Mouse (Mus musculus): ENCODE measurements around the gene Kif21b. TPM values are rescaled to one million over a fixed set of nuclear protein-coding genes. Genes with fewer than 3 reads are reported as not detected.

The Kif21b gene
- polyA plus RNA-seq, 1 experiment, result 40.5 TPM

DNA sequence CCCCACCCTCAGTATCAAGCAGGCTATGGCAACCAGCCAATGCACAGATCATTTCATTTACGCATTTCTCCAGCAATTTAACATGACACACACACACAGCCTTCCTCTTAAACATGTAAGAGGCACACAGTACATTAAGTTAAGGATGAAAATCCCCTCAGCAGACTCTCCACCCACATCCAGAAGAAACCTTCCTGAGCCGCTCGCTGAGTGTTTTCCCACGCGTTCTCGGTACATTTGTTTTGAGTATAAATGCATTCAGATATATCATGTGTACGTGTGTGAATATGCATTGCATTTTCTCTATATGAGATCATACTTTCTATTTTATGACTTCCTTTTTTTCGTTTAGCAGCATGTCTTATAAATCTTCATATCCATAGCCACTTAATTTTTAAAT, 20.2 kb downstream of the Kif21b start:
- WGBS, result 82% methylated on average over 8 of the region's 8 CpGs
- no peak overlapping the region for H3K4me3 ChIP-seq (replicated peaks; ENCODE audit: control insufficient read depth, low read depth, low read length)

DNA sequence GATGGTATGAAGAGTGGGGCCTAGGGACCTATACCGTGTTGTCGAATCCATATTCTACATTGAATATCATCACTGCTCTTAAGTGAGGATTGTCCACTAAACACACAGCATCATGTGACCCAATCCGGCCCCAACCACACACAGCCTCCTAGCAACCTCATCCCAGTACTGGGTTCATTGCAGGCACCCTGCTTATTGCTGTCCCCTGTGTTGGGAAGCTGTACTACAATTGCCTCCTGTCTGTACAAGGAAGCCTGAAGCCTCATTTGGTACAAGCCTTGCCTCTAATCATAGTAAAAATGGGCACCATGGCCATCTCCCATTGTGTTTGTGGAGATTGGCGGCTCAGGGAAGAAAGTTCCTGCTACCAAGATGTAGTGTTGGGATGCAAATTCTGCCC, 25.1 kb downstream of the Kif21b start:
- H3K4me1 ChIP-seq (ENCODE audit: control insufficient read depth, insufficient read depth, low read length), result no peaks in the 10 kb centered on the region
- no peak overlapping the region for H3K27ac ChIP-seq (ENCODE audit: control insufficient read depth, insufficient read depth, low read depth, low read length, poor library complexity)
- 92% methylated on average over 4 of the region's 4 CpGs for WGBS
- TF ChIP-seq POLR2A (IDR thresholded peaks at IDR 0.05; ENCODE audit: borderline replicate concordance, control insufficient read depth, low read depth, low read length) (no peak), CTCF (IDR thresholded peaks at IDR 0.05; ENCODE audit: control insufficient read depth, insufficient read depth, low read length) (no peak)
- no peak overlapping the region for H3K4me3 ChIP-seq (replicated peaks; ENCODE audit: control insufficient read depth, low read depth, low read length)

More for the DNA sequence above, 20.2 kb downstream of the Kif21b start:
- Histone ChIP-seq H3K4me1 (ENCODE audit: control insufficient read depth, insufficient read depth, low read length) (no peaks in the 10 kb centered on the region; the same call in 1 of the 2 replicates), H3K27ac (ENCODE audit: control insufficient read depth, insufficient read depth, low read depth, low read length, poor library complexity) (no peak overlapping the region)
- no peak for TF ChIP-seq POLR2A (IDR thresholded peaks at IDR 0.05; ENCODE audit: borderline replicate concordance, control insufficient read depth, low read depth, low read length)
- no peak for TF ChIP-seq CTCF (IDR thresholded peaks at IDR 0.05; ENCODE audit: control insufficient read depth, insufficient read depth, low read length)

GRCm38 (mm10) chr1:136156951-136157350, 25.8 kb downstream of the Kif21b start:
- 82% methylated on average over 4 of the region's 4 CpGs for WGBS
- H3K27ac ChIP-seq (ENCODE audit: control insufficient read depth, insufficient read depth, low read depth, low read length, poor library complexity), result no peak overlapping the region
- no peaks in the 10 kb centered on the region for H3K4me1 ChIP-seq (ENCODE audit: control insufficient read depth, insufficient read depth, low read length)
- no peak overlapping the region for H3K4me3 ChIP-seq (replicated peaks; ENCODE audit: control insufficient read depth, low read depth, low read length)
- no peak for TF ChIP-seq CTCF (IDR thresholded peaks at IDR 0.05; ENCODE audit: control insufficient read depth, insufficient read depth, low read length)

DNA sequence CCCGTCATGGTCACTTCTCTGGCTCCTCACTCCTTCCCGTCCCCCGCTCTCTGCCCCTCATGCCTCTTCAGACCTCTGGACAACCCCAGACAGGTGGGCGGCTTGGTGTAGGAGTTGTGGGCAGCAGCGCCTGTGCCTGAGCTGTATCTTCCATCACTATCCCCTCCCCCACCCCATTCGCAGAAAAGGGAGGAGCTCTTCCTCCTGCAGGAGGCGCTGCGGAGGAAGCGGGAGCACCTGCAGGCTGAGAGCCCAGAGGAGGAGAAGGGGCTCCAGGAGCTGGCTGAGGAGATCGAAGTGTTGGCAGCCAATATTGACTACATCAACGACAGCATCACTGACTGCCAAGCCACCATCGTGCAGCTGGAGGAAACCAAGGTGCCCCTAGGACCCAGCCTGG, 28.6 kb downstream of the Kif21b start:
- H3K4me1 ChIP-seq (ENCODE audit: control insufficient read depth, insufficient read depth, low read length), result no peaks in the 10 kb centered on the region
- TF ChIP-seq CTCF (IDR thresholded peaks at IDR 0.05; ENCODE audit: control insufficient read depth, insufficient read depth, low read length), result no peak
- no peak for TF ChIP-seq POLR2A (IDR thresholded peaks at IDR 0.05; ENCODE audit: borderline replicate concordance, control insufficient read depth, low read depth, low read length)
- WGBS, result 87% methylated on average over 12 of the region's 12 CpGs
- no peak overlapping the region for H3K4me3 ChIP-seq (replicated peaks; ENCODE audit: control insufficient read depth, low read depth, low read length)
- H3K27ac ChIP-seq (ENCODE audit: control insufficient read depth, insufficient read depth, low read depth, low read length, poor library complexity), result no peak overlapping the region

DNA sequence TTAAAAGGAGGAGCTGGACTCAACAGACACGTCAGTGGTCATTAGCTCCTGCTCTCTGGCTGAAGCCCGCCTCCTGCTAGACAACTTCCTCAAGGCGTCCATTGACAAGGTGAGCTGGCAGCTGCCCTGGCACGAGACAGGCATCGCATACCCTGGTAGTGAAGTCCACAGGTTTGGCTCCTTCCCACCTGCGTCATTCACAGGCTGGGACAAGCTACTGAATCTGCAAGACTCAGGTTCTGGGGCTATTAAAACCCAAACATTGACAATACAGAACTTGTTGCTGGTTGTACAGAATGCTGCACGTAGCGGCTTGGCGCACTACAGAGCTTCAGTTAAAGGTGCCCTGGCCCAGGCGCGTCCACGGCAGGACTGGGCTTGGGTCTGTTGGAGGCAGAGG, 29.1 kb downstream of the Kif21b start:
- Histone ChIP-seq H3K4me3 (replicated peaks; ENCODE audit: control insufficient read depth, low read depth, low read length) (no peak overlapping the region), H3K4me1 (ENCODE audit: control insufficient read depth, insufficient read depth, low read length) (no peaks in the 10 kb centered on the region), H3K27ac (ENCODE audit: control insufficient read depth, insufficient read depth, low read depth, low read length, poor library complexity) (no peak overlapping the region)
- TF ChIP-seq POLR2A (IDR thresholded peaks at IDR 0.05; ENCODE audit: borderline replicate concordance, control insufficient read depth, low read depth, low read length), result no peak
- TF ChIP-seq CTCF (IDR thresholded peaks at IDR 0.05; ENCODE audit: control insufficient read depth, insufficient read depth, low read length), result no peak
- WGBS, result 89% methylated on average over 12 of the region's 12 CpGs

GRCm38 (mm10) chr1:136160930-136161329, 29.7 kb downstream of the Kif21b start:
- H3K4me1 ChIP-seq (ENCODE audit: control insufficient read depth, insufficient read depth, low read length), result no peaks in the 10 kb centered on the region
- WGBS, result 86% methylated on average over 6 of the region's 6 CpGs
- no peak overlapping the region for H3K27ac ChIP-seq (ENCODE audit: control insufficient read depth, insufficient read depth, low read depth, low read length, poor library complexity)
- H3K4me3 ChIP-seq (replicated peaks; ENCODE audit: control insufficient read depth, low read depth, low read length), result no peak overlapping the region
- TF ChIP-seq CTCF (IDR thresholded peaks at IDR 0.05; ENCODE audit: control insufficient read depth, insufficient read depth, low read length) (no peak), POLR2A (IDR thresholded peaks at IDR 0.05; ENCODE audit: borderline replicate concordance, control insufficient read depth, low read depth, low read length) (no peak)

GRCm38 (mm10) chr1:136161333-136161921, 30.2 kb downstream of the Kif21b start:
- H3K27ac ChIP-seq (ENCODE audit: control insufficient read depth, insufficient read depth, low read depth, low read length, poor library complexity), result no peak overlapping the region
- TF ChIP-seq CTCF (IDR thresholded peaks at IDR 0.05; ENCODE audit: control insufficient read depth, insufficient read depth, low read length), result no peak
- TF ChIP-seq POLR2A (IDR thresholded peaks at IDR 0.05; ENCODE audit: borderline replicate concordance, control insufficient read depth, low read depth, low read length), result no peak
- 86% methylated on average over 7 of the region's 7 CpGs for WGBS
- H3K4me3 ChIP-seq (replicated peaks; ENCODE audit: control insufficient read depth, low read depth, low read length), result no peak overlapping the region
- H3K4me1 ChIP-seq (ENCODE audit: control insufficient read depth, insufficient read depth, low read length), result no peaks in the 10 kb centered on the region

GRCm38 (mm10) chr1:136165436-136165835, 34.2 kb downstream of the Kif21b start:
- TF ChIP-seq CTCF (IDR thresholded peaks at IDR 0.05; ENCODE audit: control insufficient read depth, insufficient read depth, low read length) (no peak), POLR2A (IDR thresholded peaks at IDR 0.05; ENCODE audit: borderline replicate concordance, control insufficient read depth, low read depth, low read length) (no peak)
- no peak overlapping the region for H3K4me3 ChIP-seq (replicated peaks; ENCODE audit: control insufficient read depth, low read depth, low read length)
- no peak overlapping the region for H3K27ac ChIP-seq (ENCODE audit: control insufficient read depth, insufficient read depth, low read depth, low read length, poor library complexity)
- WGBS, result 76% methylated on average over 2 of the region's 2 CpGs
- H3K4me1 ChIP-seq (ENCODE audit: control insufficient read depth, insufficient read depth, low read length), result peaks cover 3% of the 10 kb centered on the region

GRCm38 (mm10) chr1:136167657-136168056, 36.5 kb downstream of the Kif21b start:
- WGBS, result 83% methylated on average over 8 of the region's 8 CpGs

More at GRCm38 (mm10) chr1:136167657-136168056, 36.5 kb downstream of the Kif21b start:
- Histone ChIP-seq H3K4me1 (ENCODE audit: control insufficient read depth, insufficient read depth, low read length) (peaks cover 3% of the 10 kb centered on the region), H3K27ac (ENCODE audit: control insufficient read depth, insufficient read depth, low read depth, low read length, poor library complexity) (no peak overlapping the region), H3K4me3 (replicated peaks; ENCODE audit: control insufficient read depth, low read depth, low read length) (no peak overlapping the region)
- TF ChIP-seq CTCF (IDR thresholded peaks at IDR 0.05; ENCODE audit: control insufficient read depth, insufficient read depth, low read length) (peak; percentile 34; the same call in 1 of the 2 replicates), POLR2A (IDR thresholded peaks at IDR 0.05; ENCODE audit: borderline replicate concordance, control insufficient read depth, low read depth, low read length) (no peak)

All from bone marrow, adult 2 months (tissue).